Mouse (Mus musculus) midbrain, embryonic 16.5 days (tissue): Measurements from ENCODE around the gene Stk33. TPM values are rescaled to one million over a fixed set of nuclear protein-coding genes. Genes with fewer than 3 reads are reported as not detected.

ENCODE experiments used
- ATAC-seq: fragments of 200-750 bp; cut with Nextera tagmentation; 2 replicates; pipeline ENCODE4 v1.8.0; 2017; ENCODE audit warnings: moderate TSS enrichment
- H3K27ac ChIP-seq: fragments of 300-500 bp; sonication (generic); 2 replicates; pipeline ENCODE4 v1.5.1; 2014; ENCODE audit warnings: mild to moderate bottlenecking, low read length, mixed read lengths
- H3K27me3 ChIP-seq: fragments of 300-500 bp; sonication (generic); 2 replicates; pipeline ENCODE4 v1.6.1; 2014; ENCODE audit warnings: low read depth, low read length, mixed read lengths; ENCODE audit not compliant: control insufficient read depth, insufficient read depth
- H3K36me3 ChIP-seq: fragments of 300-500 bp; sonication (generic); 2 replicates; pipeline ENCODE4 v1.6.1; 2014; ENCODE audit warnings: mild to moderate bottlenecking, low read length, moderate library complexity, mixed read lengths; ENCODE audit not compliant: control insufficient read depth, insufficient read depth
- H3K4me1 ChIP-seq: fragments of 300-500 bp; sonication (generic); 2 replicates; pipeline ENCODE4 v1.6.1; 2014; ENCODE audit warnings: mild to moderate bottlenecking, low read length, mixed read lengths; ENCODE audit not compliant: control insufficient read depth, insufficient read depth
- H3K4me2 ChIP-seq: fragments of 300-500 bp; sonication (generic); 2 replicates; pipeline ENCODE4 v1.6.1; 2014; ENCODE audit warnings: mild to moderate bottlenecking, low read length, mixed read lengths
- H3K4me3 ChIP-seq: fragments of 300-500 bp; sonication (generic); 2 replicates; pipeline ENCODE4 v1.5.1; 2014; ENCODE audit warnings: low read depth, mild to moderate bottlenecking, low read length, moderate library complexity, mixed read lengths
- H3K9ac ChIP-seq: fragments of 300-500 bp; sonication (generic); 2 replicates; pipeline ENCODE4 v1.6.1; 2014; ENCODE audit warnings: low read depth, low read length, mixed read lengths
- H3K9me3 ChIP-seq: fragments of 300-500 bp; sonication (generic); replicated peaks from 2 replicates; pipeline ENCODE4 v1.6.1; 2014; ENCODE audit warnings: mild to moderate bottlenecking, low read length, mixed read lengths; ENCODE audit not compliant: control insufficient read depth, poor library complexity, severe bottlenecking
- WGBS: fragments of 180-500 bp; shearing (Covaris S2); extraction: QIAGEN DNeasy Blood & Tissue Kit; methylation state at CpG from one replicate; pipeline ENCODE4 v1.1.7; 2014; 5-methylcytosine and 5-hydroxymethylcytosine counted together
- polyA plus RNA-seq: library from polyadenylated mRNA; unstranded; fragments of >200 nt; fragmentation: Nextera tagmentation; extraction: Ambion mirVana; gene quantifications from 2 replicates; pipeline ENCODE4 v1.2.1, GENCODE M21; 2015

Gene Stk33
- polyA plus RNA-seq, 1 experiment from 2014 or later: 10.1 TPM

DNA sequence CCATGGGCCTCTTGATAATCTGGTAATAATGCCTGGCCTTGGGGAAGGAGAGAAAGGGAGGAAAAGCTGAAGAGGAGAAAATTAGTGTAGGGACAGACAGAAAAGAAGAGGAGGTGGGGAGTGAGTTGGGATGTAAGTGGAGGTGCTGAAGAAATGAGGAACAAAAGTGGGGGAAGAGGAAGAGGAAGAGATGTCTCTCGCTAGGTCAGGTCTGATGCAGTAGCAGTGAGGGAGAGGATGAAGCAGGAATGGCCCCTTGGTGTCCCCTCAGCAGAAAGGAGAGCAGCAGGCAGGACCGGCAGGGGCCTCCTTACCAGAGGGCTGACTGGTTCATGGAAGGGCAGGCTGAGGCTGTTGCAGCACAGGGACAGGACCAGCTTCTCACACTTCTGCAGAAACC, 16.9 kb upstream of the Stk33 start:
- no peak overlapping the region for H3K27ac ChIP-seq
- no peaks in the 10 kb centered on the region for H3K9me3 ChIP-seq
- WGBS: 61% methylated on average over 2 of the region's 2 CpGs
- ATAC-seq: no peak
- H3K4me1 ChIP-seq: no peaks in the 10 kb centered on the region
- no peak overlapping the region for H3K4me3 ChIP-seq
- H3K9ac ChIP-seq: no peak overlapping the region
- H3K27me3 ChIP-seq: no peaks in the 10 kb centered on the region
- H3K36me3 ChIP-seq: no peaks in the 10 kb centered on the region
- H3K4me2 ChIP-seq: no peak overlapping the region

GRCm38 (mm10) chr7:109454856-109455255, 16.0 kb upstream of the Stk33 start:
- no peaks in the 10 kb centered on the region for H3K4me1 ChIP-seq
- no peak for ATAC-seq
- H3K9me3 ChIP-seq: no peaks in the 10 kb centered on the region
- no peak overlapping the region for H3K4me2 ChIP-seq
- no peak overlapping the region for H3K4me3 ChIP-seq
- H3K27ac ChIP-seq: no peak overlapping the region
- no peak overlapping the region for H3K9ac ChIP-seq
- 91% methylated on average over 9 of the region's 9 CpGs for WGBS
- H3K27me3 ChIP-seq: no peaks in the 10 kb centered on the region
- no peaks in the 10 kb centered on the region for H3K36me3 ChIP-seq

- no peak overlapping the region for H3K9ac ChIP-seq
- WGBS: 56% methylated on average over 2 of the region's 2 CpGs
- H3K36me3 ChIP-seq: no peaks in the 10 kb centered on the region
- no peaks in the 10 kb centered on the region for H3K9me3 ChIP-seq
- H3K4me3 ChIP-seq: no peak overlapping the region
- no peak overlapping the region for H3K4me2 ChIP-seq
- no peak overlapping the region for H3K27ac ChIP-seq
- H3K27me3 ChIP-seq: no peaks in the 10 kb centered on the region
- H3K4me1 ChIP-seq: no peaks in the 10 kb centered on the region
- no peak for ATAC-seq
These were observed 9.2 kb upstream of the Stk33 start for GRCm38 (mm10) chr7:109448060-109448459.

- no peak overlapping the region for H3K9ac ChIP-seq
- ATAC-seq: peak; percentile 49; the same call in 1 of the 2 replicates
- no peaks in the 10 kb centered on the region for H3K9me3 ChIP-seq
- peaks cover 9% of the 10 kb centered on the region; the same call in 1 of the 2 replicates for H3K4me1 ChIP-seq
- 9% methylated on average over 6 of the region's 6 CpGs for WGBS
- H3K27ac ChIP-seq: no peak overlapping the region
- H3K27me3 ChIP-seq: no peaks in the 10 kb centered on the region
- no peak overlapping the region for H3K4me3 ChIP-seq
- H3K4me2 ChIP-seq: no peak overlapping the region
- H3K36me3 ChIP-seq: no peaks in the 10 kb centered on the region
These were observed 6.1 kb upstream of the Stk33 start for GRCm38 (mm10) chr7:109445012-109445411.

DNA sequence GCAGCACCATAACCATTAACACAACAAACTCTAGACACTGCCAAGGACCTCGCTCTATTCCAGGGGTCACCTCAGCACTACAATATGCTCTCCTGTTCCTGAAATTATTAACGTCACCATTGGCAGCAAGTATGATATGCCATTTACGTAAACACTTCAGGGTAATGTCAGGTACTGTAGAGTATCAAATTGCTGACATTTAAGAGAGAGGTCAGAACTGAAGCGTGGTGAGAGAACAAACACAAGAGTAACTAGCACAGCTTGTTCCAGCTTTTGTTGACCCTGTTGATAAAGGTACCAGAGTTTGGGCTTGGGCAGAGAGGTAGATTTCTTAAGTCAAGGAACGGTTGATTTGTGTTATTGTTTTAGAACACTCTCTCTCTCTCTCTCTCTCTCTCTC, 3.9 kb upstream of the Stk33 start:
- no peak for ATAC-seq
- H3K36me3 ChIP-seq: no peaks in the 10 kb centered on the region

GRCm38 (mm10) chr7:109440697-109441269, 1.9 kb upstream of the Stk33 start:
- WGBS: 81% methylated on average over 9 of the region's 9 CpGs
- no peak overlapping the region for H3K9ac ChIP-seq

More for the DNA sequence above, 3.9 kb upstream of the Stk33 start:
- H3K27me3 ChIP-seq: no peaks in the 10 kb centered on the region
- no peak overlapping the region for H3K4me3 ChIP-seq
- no peak overlapping the region for H3K9ac ChIP-seq
- H3K4me2 ChIP-seq: no peak overlapping the region
- no peaks in the 10 kb centered on the region for H3K9me3 ChIP-seq
- peaks cover 25% of the 10 kb centered on the region for H3K4me1 ChIP-seq
- WGBS: 89% methylated on average over 5 of the region's 5 CpGs
- no peak overlapping the region for H3K27ac ChIP-seq

DNA sequence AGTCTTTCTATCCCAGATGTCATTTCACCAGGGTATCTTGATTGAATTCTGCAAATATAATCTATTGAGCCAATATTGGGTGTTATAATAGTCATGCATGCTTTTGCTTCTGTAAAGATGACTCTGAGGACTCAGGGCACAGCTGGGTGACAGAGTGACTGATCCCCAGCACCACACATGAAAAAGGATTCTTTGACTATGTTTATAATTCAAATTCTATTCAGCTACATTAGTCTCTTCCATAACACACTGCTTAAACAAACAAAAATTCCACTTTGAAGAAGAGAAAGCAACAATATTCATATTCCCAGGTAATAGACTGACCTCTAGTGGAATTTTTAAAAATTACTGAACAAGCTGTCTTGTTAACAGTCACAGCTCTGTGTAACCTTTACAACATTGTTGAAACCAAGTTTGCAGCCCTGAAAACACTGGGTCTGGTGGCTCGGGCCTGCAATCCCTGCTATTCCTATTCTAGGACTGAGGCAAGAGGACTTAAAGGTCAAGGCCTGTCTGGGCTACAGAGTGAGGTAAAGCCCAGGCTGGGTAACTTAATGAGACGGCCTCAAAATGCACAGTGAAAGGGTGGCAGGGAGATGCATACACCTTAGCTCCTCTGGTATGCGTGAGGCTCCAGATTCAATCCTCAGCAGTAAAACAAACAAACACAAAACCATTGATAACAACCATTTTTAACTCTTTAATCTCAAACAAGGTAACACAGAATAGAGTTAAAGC, 14.3 kb downstream of the Stk33 start:
- Histone ChIP-seq H3K9ac (no peak overlapping the region), H3K4me1 (no peaks in the 10 kb centered on the region; the same call in 1 of the 2 replicates), H3K9me3 (no peaks in the 10 kb centered on the region), H3K27ac (no peak overlapping the region), H3K27me3 (no peaks in the 10 kb centered on the region), H3K4me3 (no peak overlapping the region), H3K36me3 (no peaks in the 10 kb centered on the region), H3K4me2 (no peak overlapping the region)
- ATAC-seq: peak; percentile 79
- WGBS: 63% methylated on average over 3 of the region's 3 CpGs

More at GRCm38 (mm10) chr7:109440697-109441269, 1.9 kb upstream of the Stk33 start:
- Histone ChIP-seq H3K27ac (no peak overlapping the region), H3K9me3 (no peaks in the 10 kb centered on the region), H3K4me3 (no peak overlapping the region), H3K27me3 (no peaks in the 10 kb centered on the region), H3K4me2 (0 out of 2 replicates have a peak overlapping the region, but pooled peaks have one; percentile 0), H3K4me1 (peaks cover 25% of the 10 kb centered on the region), H3K36me3 (no peaks in the 10 kb centered on the region)
- ATAC-seq: no peak

GRCm38 (mm10) chr7:109422803-109423202, 16.1 kb downstream of the Stk33 start:
- Histone ChIP-seq H3K36me3 (no peaks in the 10 kb centered on the region), H3K27me3 (no peaks in the 10 kb centered on the region), H3K4me2 (no peak overlapping the region), H3K9ac (no peak overlapping the region), H3K27ac (no peak overlapping the region), H3K4me3 (no peak overlapping the region), H3K9me3 (no peaks in the 10 kb centered on the region), H3K4me1 (no peaks in the 10 kb centered on the region; the same call in 1 of the 2 replicates)
- WGBS: 76% methylated on average over 8 of the region's 8 CpGs
- ATAC-seq: peak; percentile 57; the same call in 1 of the 2 replicates

GRCm38 (mm10) chr7:109405491-109405890, 33.4 kb downstream of the Stk33 start:
- Histone ChIP-seq H3K9ac (no peak overlapping the region), H3K4me3 (no peak overlapping the region), H3K27me3 (no peaks in the 10 kb centered on the region), H3K27ac (no peak overlapping the region), H3K4me1 (no peaks in the 10 kb centered on the region), H3K36me3 (no peaks in the 10 kb centered on the region), H3K9me3 (no peaks in the 10 kb centered on the region), H3K4me2 (no peak overlapping the region)
- no peak for ATAC-seq
- WGBS: 56% methylated on average over 7 of the region's 7 CpGs
